Mouse (Mus musculus): ENCODE data around the gene Ism2.

Gene Ism2

DNA sequence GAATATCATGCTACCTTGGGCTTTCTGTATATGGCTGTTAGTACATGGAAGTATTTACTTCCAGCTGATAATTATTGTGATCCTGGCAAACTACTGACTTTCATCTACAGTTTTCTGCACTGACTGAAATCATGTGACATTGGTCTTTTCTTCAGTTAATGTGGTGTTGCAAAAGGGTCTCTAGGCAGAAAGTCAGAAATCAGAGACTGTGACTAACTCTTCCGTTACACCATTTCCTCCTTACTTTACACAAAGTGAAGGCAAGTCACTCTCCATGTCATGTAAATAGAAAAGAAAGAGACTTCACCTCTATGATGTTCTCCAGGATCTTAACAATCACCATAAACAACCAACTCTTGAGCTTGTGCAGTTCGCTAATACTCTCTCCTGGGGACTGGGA lies 69.9 kb downstream of the Ism2 start:
- DNase-seq, result no peak

Measured in kidney, postnatal 36 days (tissue).